Mouse (Mus musculus) layer of hippocampus, adult 11-12 months (tissue): Measurements from ENCODE around the gene Zfp626.
"Not testable (repeated sequence)": the region's sequence is repeated elsewhere in the genome, so short reads cannot be mapped to it uniquely, and the experiment has no call there.

ENCODE experiments used
- DNase-seq: peaks from one replicate; pipeline ENCODE4 v3.0.0; 2022; ENCODE audit warnings: low spot score

Gene Zfp626

GRCm38 (mm10) chr7:27860396-27861235 is 53.6 kb downstream of the Zfp626 start:
- DNase-seq: peak; percentile 70

- DNase-seq: not testable (repeated sequence)
Measured at GRCm38 (mm10) chr7:27862578-27862977, 55.6 kb downstream of the Zfp626 start.
